Mouse (Mus musculus) cerebellum, adult 2 months (tissue): ENCODE data around the gene Pax7.

Experiments used
- CTCF ChIP-seq: fragments of 200-500 bp; IDR thresholded peaks from 2 replicates; pipeline ENCODE4 v1.5.1; 2011; ENCODE audit warnings: low read depth, mild to moderate bottlenecking, control low read depth, low read length, moderate library complexity, borderline replicate concordance; ENCODE audit not compliant: insufficient read depth
- POLR2A ChIP-seq: fragments of 200-500 bp; IDR thresholded peaks from 2 replicates; pipeline ENCODE4 v1.6.1; 2011; ENCODE audit warnings: low read length, control low read depth, borderline replicate concordance; ENCODE audit not compliant: insufficient read depth

GRCm38 (mm10) chr4:139756931-139757330 lies 76.4 kb downstream of the Pax7 start:
- no peak for TF ChIP-seq CTCF
- no peak for TF ChIP-seq POLR2A
